Mouse (Mus musculus): ENCODE measurements around the gene Memo1. TPM values are rescaled to one million over a fixed set of nuclear protein-coding genes. Genes with fewer than 3 reads are reported as not detected.
A peak's percentile ranks its signal among the peaks of the same experiment; 100 is the strongest.
"Not testable (repeated sequence)": the region's sequence is repeated elsewhere in the genome, so short reads cannot be mapped to it uniquely, and the experiment has no call there.

The Memo1 gene
- polyA plus RNA-seq (2016; fragmentation: Nextera tagmentation; extraction: Ambion mirVana): 71.1 and 77.4 TPM in 2 replicates

GRCm38 (mm10) chr17:74295026-74295970 lies at the start of gene Memo1:
Gene Memo1, minus strand, starts transcription at chr17:74295521.
- under 1% methylated on average over 41 of the region's 110 CpGs for WGBS

GRCm38 (mm10) chr17:74341151-74341550 lies 45.8 kb upstream of the Memo1 start:
- peak overlapping the region; percentile 96 for H3K4me3 ChIP-seq (replicated peaks)

More at GRCm38 (mm10) chr17:74295026-74295970, at the start of gene Memo1:
- Histone ChIP-seq H3K27me3 (no peaks in the 10 kb centered on the region), H3K4me3 (replicated peaks) (peak within 1 kb of the TSS; percentile 92), H3K9ac (peak within 1 kb of the TSS; percentile 98), H3K4me1 (peaks cover 22% of the 10 kb centered on the region), H3K9me3 (no peaks in the 10 kb centered on the region; the same call in 1 of the 2 replicates), H3K27ac (peak within 1 kb of the TSS; percentile 97), H3K4me2 (peak within 1 kb of the TSS; percentile 75), H3K36me3 (replicated peaks) (peaks cover 12% of the 10 kb centered on the region)
- ATAC-seq (ENCODE audit: low FRiP score): peak; percentile 94

GRCm38 (mm10) chr17:74338937-74339804 lies 43.9 kb upstream of the Memo1 start, which contains the start of gene Spast:
Gene Spast, plus strand, starts transcription at chr17:74338987.
- Histone ChIP-seq H3K4me2 (peak within 1 kb of the TSS; percentile 71), H3K27me3 (no peaks in the 10 kb centered on the region), H3K4me1 (peaks cover 39% of the 10 kb centered on the region), H3K9ac (peak within 1 kb of the TSS; percentile 98), H3K4me3 (replicated peaks) (peak within 1 kb of the TSS; percentile 96), H3K9me3 (no peaks in the 10 kb centered on the region), H3K27ac (peak within 1 kb of the TSS; percentile 98), H3K36me3 (replicated peaks) (peaks cover 13% of the 10 kb centered on the region)
- ATAC-seq (ENCODE audit: low FRiP score): peak; percentile 85
- WGBS: under 1% methylated on average over 73 of the region's 90 CpGs

More at GRCm38 (mm10) chr17:74341151-74341550, 45.8 kb upstream of the Memo1 start:
- H3K4me1 ChIP-seq: peaks cover 39% of the 10 kb centered on the region
- H3K9me3 ChIP-seq: no peaks in the 10 kb centered on the region
- H3K36me3 ChIP-seq (replicated peaks): peaks cover 19% of the 10 kb centered on the region
- H3K9ac ChIP-seq: peak overlapping the region; percentile 36; the same call in 1 of the 2 replicates
- ATAC-seq (ENCODE audit: low FRiP score): no peak
- WGBS: 61% methylated on average over 5 of the region's 5 CpGs
- H3K27ac ChIP-seq: no peak overlapping the region
- peak overlapping the region; percentile 71 for H3K4me2 ChIP-seq
- H3K27me3 ChIP-seq: no peaks in the 10 kb centered on the region

DNA sequence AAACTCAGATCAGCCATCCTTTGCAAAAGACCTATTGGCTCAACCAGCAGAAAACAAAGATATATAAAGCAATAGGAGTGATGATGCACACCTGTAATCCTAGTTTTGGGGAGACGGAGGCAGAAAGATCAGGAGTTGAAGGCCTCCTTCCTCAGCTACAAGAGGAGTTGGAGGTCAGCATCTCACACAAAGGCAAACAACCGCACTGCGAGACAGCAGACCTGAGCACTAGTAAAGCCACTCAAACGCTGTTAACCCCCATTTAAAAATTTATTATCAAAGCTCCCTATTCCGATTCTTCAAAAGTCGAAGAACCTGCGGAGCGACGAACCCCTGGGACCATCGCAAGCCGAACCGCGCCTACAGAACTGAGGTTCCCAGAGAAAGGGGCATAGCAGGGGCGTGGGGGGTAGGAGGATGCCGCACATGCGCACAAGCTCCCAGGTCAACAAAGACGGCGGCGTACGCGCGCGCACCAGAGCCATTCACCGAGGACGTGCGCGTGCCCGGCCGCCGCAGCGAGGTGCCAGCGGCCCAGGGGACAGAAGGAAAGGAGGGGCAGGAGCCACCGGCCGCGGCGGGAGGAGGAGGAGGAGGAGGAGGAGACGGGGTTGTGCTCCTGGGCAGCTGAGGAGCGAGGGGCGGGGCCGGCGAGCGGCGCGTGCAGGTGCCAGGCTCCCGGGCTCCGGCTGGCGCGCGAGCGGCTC lies 43.1 kb upstream of the Memo1 start:
- Histone ChIP-seq H3K27ac (peak overlapping the region; percentile 98), H3K4me3 (replicated peaks) (peak overlapping the region; percentile 96), H3K4me1 (peaks cover 39% of the 10 kb centered on the region), H3K36me3 (replicated peaks) (peaks cover 8% of the 10 kb centered on the region; the same call in 1 of the 2 replicates), H3K4me2 (peak overlapping the region; percentile 71), H3K9me3 (no peaks in the 10 kb centered on the region), H3K9ac (peak overlapping the region; percentile 98), H3K27me3 (no peaks in the 10 kb centered on the region)
- under 1% methylated on average over 46 of the region's 50 CpGs for WGBS
- ATAC-seq (ENCODE audit: low FRiP score): peak; percentile 94

DNA sequence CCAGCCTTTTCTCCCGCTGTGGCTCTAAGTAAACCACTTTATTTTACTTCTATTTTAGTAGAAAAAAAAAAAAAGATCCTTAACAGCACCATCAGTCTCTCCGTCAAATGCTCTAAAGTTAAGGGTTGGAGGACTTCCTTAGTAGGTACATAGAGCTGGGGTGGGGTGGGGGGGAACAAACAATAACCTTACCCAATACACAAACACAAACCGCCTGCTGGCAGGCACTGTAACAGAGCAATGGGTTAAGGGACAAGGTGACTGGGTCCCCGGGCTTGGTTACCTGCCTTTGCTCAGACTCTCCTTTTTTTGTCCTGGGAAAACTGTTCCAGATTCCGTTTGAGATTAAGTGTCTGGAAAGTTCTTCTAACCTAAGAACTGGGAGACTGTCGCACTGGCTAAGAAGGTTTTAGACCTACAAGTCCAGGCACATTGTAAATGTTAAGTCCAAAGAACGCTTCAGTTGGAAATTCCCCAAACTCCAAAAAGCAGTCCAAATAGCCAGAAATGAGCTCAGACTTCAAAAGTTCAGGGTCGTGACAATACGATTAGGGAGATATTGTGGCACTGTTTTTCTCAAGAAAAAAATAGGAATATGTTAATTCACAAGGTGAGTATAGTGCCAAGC lies 35.8 kb upstream of the Memo1 start:
- H3K4me3 ChIP-seq (replicated peaks): no peak overlapping the region
- 80% methylated on average over 9 of the region's 9 CpGs for WGBS
- no peaks in the 10 kb centered on the region for H3K36me3 ChIP-seq (replicated peaks)
- no peaks in the 10 kb centered on the region for H3K4me1 ChIP-seq
- H3K27ac ChIP-seq: no peak overlapping the region
- no peaks in the 10 kb centered on the region for H3K9me3 ChIP-seq
- ATAC-seq (ENCODE audit: low FRiP score): no peak
- no peak overlapping the region for H3K4me2 ChIP-seq
- no peak overlapping the region for H3K9ac ChIP-seq
- H3K27me3 ChIP-seq: no peaks in the 10 kb centered on the region

- not testable (repeated sequence) for H3K4me3 ChIP-seq (replicated peaks); H3K27me3 ChIP-seq; ATAC-seq (ENCODE audit: low FRiP score); H3K4me2 ChIP-seq; H3K4me1 ChIP-seq; H3K9ac ChIP-seq; H3K36me3 ChIP-seq (replicated peaks); H3K9me3 ChIP-seq; H3K27ac ChIP-seq
- 45% methylated on average over 2 of the region's 2 CpGs for WGBS
Measured at GRCm38 (mm10) chr17:74328146-74328545, 32.8 kb upstream of the Memo1 start.

DNA sequence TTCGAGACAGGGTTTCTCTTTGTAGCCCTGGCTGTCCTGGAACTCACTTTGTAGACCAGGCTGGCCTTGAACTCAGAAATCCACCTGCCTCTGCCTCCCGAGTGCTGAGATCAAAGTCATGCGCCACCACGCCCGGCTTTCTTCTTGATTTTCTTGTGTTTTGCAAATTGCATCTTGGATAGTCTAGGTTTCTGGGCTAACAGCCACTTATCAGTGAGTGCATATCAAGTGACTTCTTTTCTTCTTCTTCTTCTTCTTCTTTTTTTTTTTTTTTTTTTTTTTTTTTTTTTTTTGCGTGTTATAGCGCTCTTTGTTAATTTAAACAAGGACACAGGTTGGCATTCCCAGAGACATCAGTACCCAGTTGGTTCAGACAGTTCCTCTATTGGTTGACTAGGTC lies 31.9 kb upstream of the Memo1 start:
- H3K27me3 ChIP-seq; H3K9me3 ChIP-seq; ATAC-seq (ENCODE audit: low FRiP score); H3K36me3 ChIP-seq (replicated peaks); H3K4me3 ChIP-seq (replicated peaks); H3K4me2 ChIP-seq; H3K27ac ChIP-seq; H3K4me1 ChIP-seq; H3K9ac ChIP-seq: not testable (repeated sequence)
- 90% methylated on average over 7 of the region's 7 CpGs for WGBS

GRCm38 (mm10) chr17:74323844-74324243 lies 28.5 kb upstream of the Memo1 start, which contains the start of gene Dpy30:
Gene Dpy30, minus strand, starts transcription at chr17:74323944.
- WGBS: 80% methylated on average over 2 of the region's 2 CpGs
- Histone ChIP-seq H3K9ac (no peak within 1 kb of the TSS), H3K9me3 (no peaks in the 10 kb centered on the region), H3K27ac (no peak within 1 kb of the TSS), H3K36me3 (replicated peaks) (no peaks in the 10 kb centered on the region), H3K4me1 (no peaks in the 10 kb centered on the region), H3K27me3 (no peaks in the 10 kb centered on the region), H3K4me2 (no peak within 1 kb of the TSS), H3K4me3 (replicated peaks) (no peak within 1 kb of the TSS)
- ATAC-seq (ENCODE audit: low FRiP score): no peak

- H3K9me3 ChIP-seq: no peaks in the 10 kb centered on the region
- H3K4me3 ChIP-seq (replicated peaks): no peak overlapping the region
- H3K36me3 ChIP-seq (replicated peaks): no peaks in the 10 kb centered on the region
- no peak for ATAC-seq (ENCODE audit: low FRiP score)
- H3K4me1 ChIP-seq: no peaks in the 10 kb centered on the region
- H3K9ac ChIP-seq: no peak overlapping the region
- H3K4me2 ChIP-seq: no peak overlapping the region
- 48% methylated on average over 5 of the region's 5 CpGs for WGBS
- no peaks in the 10 kb centered on the region for H3K27me3 ChIP-seq
- H3K27ac ChIP-seq: no peak overlapping the region
Measured at GRCm38 (mm10) chr17:74322400-74323054, 27.2 kb upstream of the Memo1 start.

- Histone ChIP-seq H3K9ac (no peak overlapping the region), H3K9me3 (no peaks in the 10 kb centered on the region), H3K36me3 (replicated peaks) (0 out of 2 replicates have a peak, but pooled peaks cover 5% of the 10 kb centered on the region), H3K4me3 (replicated peaks) (no peak overlapping the region), H3K27ac (no peak overlapping the region), H3K4me1 (peaks cover 15% of the 10 kb centered on the region), H3K27me3 (no peaks in the 10 kb centered on the region), H3K4me2 (no peak overlapping the region)
- ATAC-seq (ENCODE audit: low FRiP score): no peak
- WGBS: 92% methylated on average over 6 of the region's 6 CpGs
Measured at GRCm38 (mm10) chr17:74318721-74319120, 23.4 kb upstream of the Memo1 start.

All from forebrain, embryonic 12.5 days (tissue).